Mouse (Mus musculus) intestine, embryonic 14.5 days (tissue): ENCODE measurements around the gene Tlnrd1. TPM values are rescaled to one million over a fixed set of nuclear protein-coding genes. Genes with fewer than 3 reads are reported as not detected.

Experiments
- ATAC-seq: fragments of 200-750 bp; cut with Nextera tagmentation; replicated peaks from 2 replicates; pipeline ENCODE4 v1.8.0; 2017; ENCODE audit warnings: low read depth, moderate number of reproducible peaks, moderate TSS enrichment, moderate library complexity; ENCODE audit not compliant: low FRiP score, low TSS enrichment
- DNase-seq: peaks from one replicate; pipeline ENCODE4 v3.0.0-alpha.2; 2018; ENCODE audit warnings: low spot score
- H3K27ac ChIP-seq: fragments of 300-500 bp; sonication (generic); 2 replicates; pipeline ENCODE4 v1.5.1; 2014; ENCODE audit warnings: low read depth, mild to moderate bottlenecking, control low read depth
- H3K27me3 ChIP-seq: fragments of 300-500 bp; sonication (generic); replicated peaks from 2 replicates; pipeline ENCODE4 v1.6.1; 2014; ENCODE audit warnings: low read length, control low read depth; ENCODE audit not compliant: control insufficient read depth, insufficient read depth
- H3K36me3 ChIP-seq: fragments of 300-500 bp; sonication (generic); 2 replicates; pipeline ENCODE4 v1.6.1; 2014; ENCODE audit warnings: low read length, control low read depth; ENCODE audit not compliant: control insufficient read depth, insufficient read depth
- H3K4me1 ChIP-seq: fragments of 300-500 bp; sonication (generic); replicated peaks from 2 replicates; pipeline ENCODE4 v1.6.1; 2014; ENCODE audit warnings: low read length, control low read depth, mixed read lengths; ENCODE audit not compliant: control insufficient read depth, insufficient read depth
- H3K4me2 ChIP-seq: fragments of 300-500 bp; sonication (generic); 2 replicates; pipeline ENCODE4 v1.6.1; 2014; ENCODE audit warnings: low read length
- H3K4me3 ChIP-seq: fragments of 300-500 bp; sonication (generic); 2 replicates; pipeline ENCODE4 v1.5.1; 2014; ENCODE audit warnings: low read depth, low read length, control low read depth, mixed read lengths
- H3K9ac ChIP-seq: fragments of 300-500 bp; sonication (generic); 2 replicates; pipeline ENCODE4 v1.6.1; 2014; ENCODE audit warnings: mild to moderate bottlenecking, low read length
- H3K9me3 ChIP-seq: fragments of 300-500 bp; sonication (generic); 2 replicates; pipeline ENCODE4 v1.6.1; 2016; ENCODE audit warnings: low read length, control low read depth; ENCODE audit not compliant: control insufficient read depth
- WGBS: fragments of 180-500 bp; shearing (Covaris S2); extraction: QIAGEN DNeasy Blood & Tissue Kit; methylation state at CpG from one replicate; pipeline ENCODE4 v1.1.7; 2014; 5-methylcytosine and 5-hydroxymethylcytosine counted together
- polyA plus RNA-seq: library from polyadenylated mRNA; unstranded; fragments of >200 nt; fragmentation: Nextera tagmentation; extraction: Ambion mirVana; gene quantifications from 2 replicates; pipeline ENCODE4 v1.2.1, GENCODE M21; 2014

The Tlnrd1 gene
- polyA plus RNA-seq, 1 experiment from 2014 or later: 17.0 TPM

DNA sequence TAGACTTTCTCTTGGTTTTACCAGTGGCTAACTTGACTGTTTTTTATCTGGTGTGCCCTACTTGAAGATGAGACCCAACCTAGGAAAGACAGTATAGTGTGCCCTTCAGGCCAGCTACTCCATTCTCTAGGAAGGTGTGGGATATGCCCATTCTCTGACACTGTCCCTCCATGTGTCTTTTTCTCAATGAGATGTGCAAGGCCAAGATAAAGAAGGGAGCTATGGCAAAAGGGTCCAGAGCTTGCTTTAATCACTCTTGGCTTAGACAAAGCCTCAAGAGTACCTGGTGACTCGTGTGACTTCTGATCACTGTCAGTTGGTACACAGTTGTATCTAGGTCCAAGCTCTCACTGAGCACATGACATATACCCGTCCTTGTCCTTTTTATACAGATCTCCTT, 44.0 kb downstream of the Tlnrd1 start:
- Histone ChIP-seq H3K36me3 (no peaks in the 10 kb centered on the region), H3K9ac (no peak overlapping the region), H3K4me1 (no peaks in the 10 kb centered on the region), H3K27ac (no peak overlapping the region), H3K4me2 (no peak overlapping the region), H3K27me3 (no peaks in the 10 kb centered on the region), H3K9me3 (no peaks in the 10 kb centered on the region), H3K4me3 (no peak overlapping the region)
- ATAC-seq (no peak), DNase-seq (no peak)
- 90% methylated on average over 2 of the region's 2 CpGs for WGBS

- Histone ChIP-seq H3K36me3 (no peaks in the 10 kb centered on the region), H3K4me2 (no peak overlapping the region), H3K4me1 (no peaks in the 10 kb centered on the region), H3K9me3 (no peaks in the 10 kb centered on the region), H3K4me3 (no peak overlapping the region), H3K27me3 (no peaks in the 10 kb centered on the region), H3K27ac (no peak overlapping the region), H3K9ac (no peak overlapping the region)
- 82% methylated on average over 5 of the region's 5 CpGs for WGBS
- ATAC-seq: no peak
- no peak for DNase-seq
Measured at GRCm38 (mm10) chr7:83838525-83839224, 45.4 kb downstream of the Tlnrd1 start.

Other genes with a start within 250 kb of the Tlnrd1 start
- gene Il16, start 138.6 kb downstream of the Tlnrd1 start, polyA plus RNA-seq: 3.4 and 3.7 TPM in 2 replicates
- 0.17 and 0.45 TPM in 2 replicates for gene Cfap161, start 89.4 kb downstream of the Tlnrd1 start, polyA plus RNA-seq
- gene Mesd, start 161 bp upstream of the Tlnrd1 start, polyA plus RNA-seq: 84.5 and 96.8 TPM in 2 replicates
- 0.49 and 0.97 TPM in 2 replicates for gene Cemip, start 202.2 kb upstream of the Tlnrd1 start, polyA plus RNA-seq